Mouse (Mus musculus): Measurements from ENCODE around the gene Dlg5. TPM values are rescaled to one million over a fixed set of nuclear protein-coding genes. Genes with fewer than 3 reads are reported as not detected.
A peak's percentile ranks its signal among the peaks of the same experiment; 100 is the strongest.

Dlg5 gene
- 15.5 and 18.4 TPM in 2 replicates for polyA plus RNA-seq (2015; fragmentation: Nextera tagmentation; extraction: Ambion mirVana)

DNA sequence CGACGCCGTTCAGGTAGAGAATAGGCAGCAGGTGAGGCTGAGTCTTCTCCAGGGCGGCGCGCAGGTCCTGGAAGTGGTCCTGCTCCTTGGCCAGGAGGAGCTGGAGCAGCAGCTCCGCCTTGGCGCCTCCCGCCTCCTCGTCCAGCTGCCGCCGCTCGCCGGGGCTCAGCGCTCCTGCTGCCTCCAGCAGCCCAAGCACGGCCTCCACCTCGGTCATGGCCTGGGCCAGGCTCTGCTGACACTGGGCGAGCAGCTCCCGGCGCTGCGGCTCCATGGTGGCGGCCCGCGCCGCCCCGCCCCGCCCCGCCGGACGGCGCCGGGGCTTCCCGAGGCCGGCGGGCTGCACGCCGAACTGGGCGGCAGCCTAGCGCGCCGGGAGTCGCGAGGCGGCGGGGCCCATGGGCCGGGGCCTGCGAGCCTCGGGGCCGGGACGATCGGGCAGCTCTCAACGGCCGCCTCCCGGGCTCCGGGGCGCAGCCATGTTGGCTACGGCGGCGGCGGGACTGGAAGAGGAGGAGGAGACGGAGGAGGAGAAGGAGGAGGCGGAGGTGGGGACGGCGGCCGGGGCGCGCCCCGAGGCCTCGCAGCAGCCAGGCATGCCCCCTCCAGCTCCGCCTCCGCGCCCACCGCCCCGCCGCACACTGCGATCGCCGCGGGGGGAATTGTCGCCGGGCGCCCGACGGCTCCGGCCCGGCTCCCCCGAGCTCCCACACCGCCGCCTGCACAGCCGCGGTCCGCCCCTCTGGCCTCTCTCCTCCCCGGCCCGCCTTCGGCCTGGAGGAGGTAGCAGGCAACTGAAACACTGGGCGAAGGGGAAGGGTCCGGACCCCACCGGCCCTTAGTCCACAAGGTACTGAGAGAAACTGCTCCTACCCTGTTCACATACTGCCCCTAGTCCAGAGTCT lies at the start of gene Dlg5:
Dlg5 (minus strand) TSS at position 744 of the 905 bp plus-strand sequence.
- Histone ChIP-seq H3K9ac (peak within 1 kb of the TSS; percentile 94), H3K4me2 (peak within 1 kb of the TSS; percentile 90), H3K27ac (peak within 1 kb of the TSS; percentile 89), H3K27me3 (no peaks in the 10 kb centered on the region), H3K36me3 (ENCODE audit: poor library complexity, severe bottlenecking) (peaks cover 14% of the 10 kb centered on the region), H3K9me3 (replicated peaks) (no peaks in the 10 kb centered on the region), H3K4me1 (peaks cover 29% of the 10 kb centered on the region), H3K4me3 (peak within 1 kb of the TSS; percentile 65)
- WGBS, result under 1% methylated on average over 71 of the region's 98 CpGs
- ATAC-seq, result peak; percentile 89

GRCm38 (mm10) chr14:24293631-24294030 lies 47.9 kb upstream of the Dlg5 start:
- WGBS, result 87% methylated on average over 5 of the region's 5 CpGs
- Histone ChIP-seq H3K27ac (no peak overlapping the region), H3K36me3 (ENCODE audit: poor library complexity, severe bottlenecking) (no peaks in the 10 kb centered on the region), H3K9me3 (replicated peaks) (no peaks in the 10 kb centered on the region), H3K27me3 (no peaks in the 10 kb centered on the region), H3K4me3 (no peak overlapping the region), H3K4me2 (no peak overlapping the region), H3K4me1 (no peaks in the 10 kb centered on the region), H3K9ac (no peak overlapping the region)
- no peak for ATAC-seq

GRCm38 (mm10) chr14:24292914-24293313 lies 47.2 kb upstream of the Dlg5 start, which contains the start of gene E330034G19Rik:
Gene E330034G19Rik (plus strand): TSS chr14:24293214.
- ATAC-seq, result no peak
- WGBS, result 54% methylated on average over 3 of the region's 3 CpGs
- Histone ChIP-seq H3K9me3 (replicated peaks) (no peaks in the 10 kb centered on the region), H3K4me1 (no peaks in the 10 kb centered on the region), H3K4me2 (no peak within 1 kb of the TSS), H3K4me3 (no peak within 1 kb of the TSS), H3K27me3 (no peaks in the 10 kb centered on the region), H3K9ac (no peak within 1 kb of the TSS), H3K36me3 (ENCODE audit: poor library complexity, severe bottlenecking) (no peaks in the 10 kb centered on the region), H3K27ac (no peak within 1 kb of the TSS)

GRCm38 (mm10) chr14:24290726-24291125 lies 45.0 kb upstream of the Dlg5 start:
- Histone ChIP-seq H3K9me3 (replicated peaks) (no peaks in the 10 kb centered on the region), H3K4me1 (no peaks in the 10 kb centered on the region), H3K27me3 (no peaks in the 10 kb centered on the region), H3K36me3 (ENCODE audit: poor library complexity, severe bottlenecking) (no peaks in the 10 kb centered on the region), H3K4me3 (no peak overlapping the region), H3K9ac (no peak overlapping the region), H3K27ac (no peak overlapping the region), H3K4me2 (no peak overlapping the region)
- ATAC-seq, result no peak

DNA sequence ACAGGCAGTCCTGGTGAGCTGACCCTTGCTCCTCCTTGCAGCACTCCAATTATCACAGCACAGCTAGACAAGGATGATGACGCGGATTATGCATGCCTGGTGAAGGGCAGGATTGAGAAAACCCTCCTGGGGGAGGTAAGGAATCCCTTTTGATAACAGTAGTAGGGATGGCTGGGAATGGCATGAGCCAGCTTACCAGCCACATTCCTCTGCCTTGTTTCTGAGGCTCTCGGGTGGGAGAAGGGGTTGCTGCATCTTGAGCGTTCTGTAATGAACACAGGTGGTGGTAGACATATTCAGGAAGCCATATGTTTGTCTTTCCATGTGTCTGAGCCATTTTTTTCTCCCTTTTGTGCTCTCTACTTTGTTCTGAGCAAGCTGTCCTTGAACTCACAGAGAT lies 40.4 kb upstream of the Dlg5 start:
- no peak overlapping the region for H3K4me2 ChIP-seq
- H3K9me3 ChIP-seq (replicated peaks), result no peaks in the 10 kb centered on the region
- H3K27me3 ChIP-seq, result no peaks in the 10 kb centered on the region
- WGBS, result 51% methylated on average over 4 of the region's 4 CpGs
- ATAC-seq, result no peak
- H3K4me1 ChIP-seq, result no peaks in the 10 kb centered on the region
- H3K4me3 ChIP-seq, result no peak overlapping the region
- H3K9ac ChIP-seq, result no peak overlapping the region
- H3K36me3 ChIP-seq (ENCODE audit: poor library complexity, severe bottlenecking), result no peaks in the 10 kb centered on the region
- no peak overlapping the region for H3K27ac ChIP-seq

GRCm38 (mm10) chr14:24282276-24282675 lies 36.6 kb upstream of the Dlg5 start:
- Histone ChIP-seq H3K36me3 (ENCODE audit: poor library complexity, severe bottlenecking) (no peaks in the 10 kb centered on the region), H3K27ac (no peak overlapping the region), H3K9me3 (replicated peaks) (no peaks in the 10 kb centered on the region), H3K9ac (no peak overlapping the region), H3K4me2 (no peak overlapping the region), H3K4me3 (no peak overlapping the region), H3K27me3 (no peaks in the 10 kb centered on the region), H3K4me1 (no peaks in the 10 kb centered on the region)
- no peak for ATAC-seq
- WGBS, result 67% methylated on average over 3 of the region's 3 CpGs

DNA sequence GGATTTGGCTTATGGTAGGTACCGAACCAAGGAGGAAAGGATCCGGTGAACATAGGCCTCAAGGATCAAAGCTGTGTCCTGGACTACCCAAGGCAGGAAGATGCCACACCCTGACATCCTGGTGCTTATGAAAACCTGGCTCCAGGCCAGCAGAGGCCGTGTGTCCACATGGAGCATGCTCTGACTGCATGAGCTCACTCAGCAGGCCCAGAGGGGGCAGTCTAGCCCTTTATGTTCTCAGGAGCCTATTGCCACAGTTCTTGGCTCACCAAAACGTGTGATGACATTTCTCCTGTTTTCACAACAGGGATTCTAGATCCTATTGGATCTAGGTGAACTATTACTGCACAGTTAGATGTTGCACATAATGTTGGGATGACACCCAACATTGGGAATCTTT lies 35.6 kb upstream of the Dlg5 start:
- ATAC-seq, result no peak
- no peak overlapping the region for H3K9ac ChIP-seq
- H3K4me1 ChIP-seq, result no peaks in the 10 kb centered on the region
- WGBS, result 76% methylated on average over 4 of the region's 4 CpGs
- no peak overlapping the region for H3K4me2 ChIP-seq
- H3K9me3 ChIP-seq (replicated peaks), result no peaks in the 10 kb centered on the region
- no peak overlapping the region for H3K27ac ChIP-seq
- H3K27me3 ChIP-seq, result no peaks in the 10 kb centered on the region
- no peaks in the 10 kb centered on the region for H3K36me3 ChIP-seq (ENCODE audit: poor library complexity, severe bottlenecking)
- no peak overlapping the region for H3K4me3 ChIP-seq

- no peaks in the 10 kb centered on the region for H3K4me1 ChIP-seq
- H3K9ac ChIP-seq, result no peak overlapping the region
- 55% methylated on average over 2 of the region's 2 CpGs for WGBS
- H3K27me3 ChIP-seq, result no peaks in the 10 kb centered on the region
- no peak overlapping the region for H3K27ac ChIP-seq
- H3K9me3 ChIP-seq (replicated peaks), result no peaks in the 10 kb centered on the region
- H3K4me3 ChIP-seq, result no peak overlapping the region
- no peak overlapping the region for H3K4me2 ChIP-seq
- H3K36me3 ChIP-seq (ENCODE audit: poor library complexity, severe bottlenecking), result no peaks in the 10 kb centered on the region
- peak; percentile 69; the same call in 1 of the 2 replicates for ATAC-seq
These were observed 29.8 kb upstream of the Dlg5 start for GRCm38 (mm10) chr14:24275534-24275933.

- Histone ChIP-seq H3K9ac (no peak overlapping the region), H3K36me3 (ENCODE audit: poor library complexity, severe bottlenecking) (no peaks in the 10 kb centered on the region), H3K4me3 (no peak overlapping the region), H3K27me3 (no peaks in the 10 kb centered on the region), H3K27ac (no peak overlapping the region), H3K9me3 (replicated peaks) (no peaks in the 10 kb centered on the region), H3K4me1 (peaks cover 4% of the 10 kb centered on the region; the same call in 1 of the 2 replicates), H3K4me2 (no peak overlapping the region)
- 34% methylated on average over 2 of the region's 2 CpGs for WGBS
- ATAC-seq, result peak; percentile 45
These were observed 27.9 kb upstream of the Dlg5 start for GRCm38 (mm10) chr14:24273575-24273974.

DNA sequence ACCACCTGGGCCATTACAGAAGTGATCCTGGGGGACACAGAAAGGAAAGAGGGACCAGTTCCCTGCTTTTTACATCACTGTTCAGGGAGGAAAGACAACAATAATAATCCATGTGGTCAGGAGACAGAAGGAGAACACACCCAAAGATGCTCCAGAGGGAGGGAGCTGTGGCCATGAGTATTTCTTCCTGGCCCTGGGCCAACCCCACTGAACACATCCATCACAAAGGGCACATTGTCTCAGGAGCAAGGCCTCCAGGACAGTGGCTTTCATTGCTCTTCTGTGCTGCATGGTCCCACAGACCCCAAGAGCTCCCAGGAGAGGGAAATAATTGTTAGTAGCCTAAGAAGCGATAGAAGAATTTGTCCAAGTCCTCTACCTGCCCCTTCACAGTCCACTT lies 23.9 kb upstream of the Dlg5 start:
- H3K4me3 ChIP-seq, result no peak overlapping the region
- no peak for ATAC-seq
- H3K9me3 ChIP-seq (replicated peaks), result no peaks in the 10 kb centered on the region
- no peaks in the 10 kb centered on the region for H3K36me3 ChIP-seq (ENCODE audit: poor library complexity, severe bottlenecking)
- no peak overlapping the region for H3K9ac ChIP-seq
- 70% methylated on average over 1 of the region's 1 CpGs for WGBS
- no peak overlapping the region for H3K27ac ChIP-seq
- no peaks in the 10 kb centered on the region for H3K27me3 ChIP-seq
- peaks cover 4% of the 10 kb centered on the region; the same call in 1 of the 2 replicates for H3K4me1 ChIP-seq
- H3K4me2 ChIP-seq, result no peak overlapping the region

DNA sequence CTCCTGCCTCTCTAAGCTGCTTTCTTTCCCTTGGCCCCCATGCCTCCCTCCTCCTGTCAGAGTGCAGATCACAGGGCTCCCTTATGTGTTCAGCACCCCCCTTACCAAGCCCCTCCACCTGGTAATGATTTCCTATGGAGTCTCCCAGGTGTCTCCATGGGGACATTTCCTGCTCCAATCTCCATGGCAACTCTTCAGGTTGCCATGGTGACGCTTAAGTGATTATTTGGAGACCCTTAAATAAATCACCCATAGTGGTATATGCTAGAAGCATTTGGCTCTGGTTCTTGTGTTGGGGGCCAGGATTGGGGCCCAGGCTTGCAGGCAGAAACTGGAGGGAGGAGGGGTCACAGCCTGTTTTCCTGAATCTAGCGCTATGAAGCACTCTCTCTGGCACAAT lies 17.2 kb upstream of the Dlg5 start:
- Histone ChIP-seq H3K27me3 (no peaks in the 10 kb centered on the region), H3K9me3 (replicated peaks) (no peaks in the 10 kb centered on the region), H3K9ac (no peak overlapping the region), H3K27ac (peak overlapping the region; percentile 71), H3K36me3 (ENCODE audit: poor library complexity, severe bottlenecking) (no peaks in the 10 kb centered on the region), H3K4me3 (no peak overlapping the region), H3K4me1 (peaks cover 26% of the 10 kb centered on the region), H3K4me2 (peak overlapping the region; percentile 18; the same call in 1 of the 2 replicates)
- ATAC-seq, result peak; percentile 78
- WGBS, result 45% methylated on average over 2 of the region's 2 CpGs

- Histone ChIP-seq H3K9ac (no peak overlapping the region), H3K36me3 (ENCODE audit: poor library complexity, severe bottlenecking) (no peaks in the 10 kb centered on the region), H3K9me3 (replicated peaks) (no peaks in the 10 kb centered on the region), H3K27ac (peak overlapping the region; percentile 71), H3K4me1 (peaks cover 26% of the 10 kb centered on the region), H3K4me3 (no peak overlapping the region), H3K27me3 (no peaks in the 10 kb centered on the region), H3K4me2 (peak overlapping the region; percentile 18; the same call in 1 of the 2 replicates)
- WGBS, result 84% methylated on average over 6 of the region's 6 CpGs
- 0 out of 2 replicates have a peak, but pooled peaks have one; percentile 11 for ATAC-seq
These were observed 16.7 kb upstream of the Dlg5 start for GRCm38 (mm10) chr14:24262382-24262781.

All from forebrain, embryonic 13.5 days (tissue).